Mouse (Mus musculus) E14TG2a.4 (cell line): ENCODE measurements around the gene Thsd4.

Source experiments
- CTCF ChIP-seq: conservative IDR thresholded peaks from 2 replicates; pipeline ENCODE4 v1.5.1; 2014; ENCODE audit warnings: low read length
- NANOG ChIP-seq: IDR thresholded peaks from 2 replicates; pipeline ENCODE4 v1.6.1; 2014; ENCODE audit warnings: borderline replicate concordance, low read length, mixed read lengths
- POU5F1 ChIP-seq: IDR thresholded peaks from 2 replicates; pipeline ENCODE4 v1.6.1; 2014; ENCODE audit warnings: low read length, borderline replicate concordance

DNA sequence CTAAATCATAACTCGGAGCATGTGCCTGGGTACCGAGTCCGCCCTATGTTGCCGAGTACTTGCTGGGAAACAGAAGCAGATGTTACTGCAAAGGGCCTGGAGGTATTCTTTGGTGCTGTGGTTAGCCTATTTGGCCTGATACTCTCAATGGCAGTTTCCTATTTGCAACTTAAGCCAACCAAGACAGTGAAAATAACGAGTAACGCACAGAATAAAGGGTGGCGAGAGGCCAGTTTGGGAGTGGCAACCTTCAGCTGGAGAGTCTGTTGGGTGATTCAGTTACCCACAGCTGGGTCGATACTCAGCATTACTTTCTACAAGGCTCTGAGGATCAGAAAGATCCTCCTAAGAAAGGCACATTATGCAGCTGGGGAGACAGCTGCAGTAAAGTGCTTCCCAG lies 81.3 kb downstream of the Thsd4 start:
- no peak for TF ChIP-seq CTCF
- no peak for TF ChIP-seq NANOG
- TF ChIP-seq POU5F1 = no peak
